Mouse (Mus musculus) neural tube, postnatal 0 days (tissue): Measurements from ENCODE around the gene Fam196a. TPM values are rescaled to one million over a fixed set of nuclear protein-coding genes. Genes with fewer than 3 reads are reported as not detected.

ENCODE experiments used
- polyA plus RNA-seq: library from polyadenylated mRNA; unstranded; fragments of >200 nt; fragmentation: Nextera tagmentation; extraction: Ambion mirVana; gene quantifications from 2 replicates; pipeline ENCODE4 v1.2.1, GENCODE M21; 2015

Gene Fam196a
- polyA plus RNA-seq, result 12.4 and 12.5 TPM in 2 replicates

DNA sequence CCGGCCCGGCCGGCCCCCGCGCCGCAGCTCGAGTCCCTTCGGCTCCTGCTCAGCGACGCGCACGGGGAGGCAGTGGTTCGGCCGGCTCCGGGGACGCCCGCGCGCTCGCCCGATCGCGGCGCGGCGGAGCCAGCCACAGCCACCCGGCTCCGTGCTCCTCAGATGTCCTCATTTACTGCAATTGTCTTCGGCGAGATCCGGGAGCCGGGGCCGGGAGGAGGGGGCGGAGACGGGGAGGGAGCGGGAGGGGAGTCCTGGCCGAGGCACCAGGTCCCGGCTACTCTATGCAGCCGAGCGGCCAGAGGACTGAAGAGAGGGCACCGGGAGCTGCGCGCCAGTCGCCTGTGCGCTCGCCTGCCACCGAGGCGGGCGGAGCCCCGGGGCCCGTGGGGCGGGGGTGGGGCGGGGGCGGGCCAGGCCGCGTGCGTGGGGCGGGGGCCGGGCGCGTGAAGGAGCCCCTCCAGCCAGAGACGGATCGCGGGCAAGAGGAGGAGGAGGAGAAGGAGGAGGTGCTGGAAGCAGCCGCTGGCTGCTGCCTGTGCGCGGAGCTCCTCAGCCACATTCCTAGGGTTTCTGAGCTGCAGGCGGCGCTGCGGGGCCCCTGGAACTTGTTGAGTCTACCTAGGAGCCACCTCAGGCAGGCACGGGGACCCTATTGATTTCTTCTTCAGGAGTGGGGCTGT lies at the start of gene Fam196a:
Gene Fam196a, minus strand, starts transcription at position 504 of the 683 bp plus-strand sequence.

